ENCODE assay signal across 17 mouse cellular contexts in the genomic region with DNA sequence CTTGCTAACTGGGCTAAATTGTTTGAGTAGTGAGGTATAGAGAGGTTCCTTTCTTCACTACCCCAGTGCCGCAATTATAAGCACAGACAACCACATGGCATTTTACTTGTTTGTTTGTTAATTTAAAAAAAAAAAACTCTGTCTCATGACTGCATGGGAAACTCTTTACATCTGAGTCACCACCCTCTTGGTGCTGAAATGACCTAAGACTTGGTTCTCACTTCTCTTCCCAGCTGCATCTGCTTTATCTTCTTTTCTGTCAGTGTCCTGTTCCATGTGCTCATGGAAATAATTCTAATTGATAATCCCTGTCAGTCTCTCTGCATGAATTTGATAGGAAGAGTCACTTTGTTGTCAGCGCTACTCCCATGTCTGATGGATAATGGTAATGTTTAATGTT.
"Had no signal": no experiment of that assay in that cellular context is flagged by ENCODE, and none has a peak within 500 bp of the region (broad histone marks: within the 10 kb centered on the region; RNA-seq: fewer than 3 reads in every experiment).

No protein-coding gene starts in this region.

- H3K36me3 ChIP-seq: neural tube, embryonic 12.5 days; neural tube, embryonic 13.5 days; neural tube, embryonic 15.5 days; stomach, embryonic 15.5 days had no signal

- H3K4me1 ChIP-seq: neural tube, embryonic 12.5 days; neural tube, embryonic 13.5 days; neural tube, embryonic 15.5 days; stomach, embryonic 15.5 days had no signal

- H3K27me3 ChIP-seq: neural tube, embryonic 12.5 days; neural tube, embryonic 13.5 days; neural tube, embryonic 15.5 days; stomach, embryonic 15.5 days had no signal

- H3K9ac ChIP-seq: neural tube, embryonic 12.5 days; neural tube, embryonic 13.5 days; neural tube, embryonic 15.5 days; stomach, embryonic 15.5 days had no signal

- DNase-seq: retina, postnatal 1 day; right cerebral cortex, adult 18-20 months; right cerebral cortex, postnatal 14 days; right cerebral cortex, postnatal 25 days; right cerebral cortex, postnatal 4 days; spleen, adult 18-20 months; thymus, adult 18-20 months; thymus, adult 2 months; thymus, postnatal 14 days; thymus, postnatal 25 days; thymus, postnatal 36 days; thymus, postnatal 4 days had no signal

- H3K4me3 ChIP-seq: neural tube, embryonic 12.5 days; neural tube, embryonic 13.5 days; neural tube, embryonic 15.5 days; stomach, embryonic 15.5 days had no signal

- H3K4me2 ChIP-seq: neural tube, embryonic 12.5 days; neural tube, embryonic 13.5 days; neural tube, embryonic 15.5 days; stomach, embryonic 15.5 days had no signal

- H3K27ac ChIP-seq: neural tube, embryonic 12.5 days; neural tube, embryonic 13.5 days; neural tube, embryonic 15.5 days; stomach, embryonic 15.5 days; stomach, postnatal 0 days had no signal

- H3K9me3 ChIP-seq: neural tube, embryonic 12.5 days; neural tube, embryonic 13.5 days; neural tube, embryonic 15.5 days; stomach, embryonic 15.5 days had no signal
